ENCODE assay signal across 34 mouse cellular contexts in genomic region chr5:145123396-145123795, GRCm38 (mm10). TPM values are rescaled to one million over a fixed set of nuclear protein-coding genes. Genes with fewer than 3 reads are reported as not detected.
"Had no signal": no experiment of that assay in that cellular context is flagged by ENCODE, and none has a peak within 500 bp of the region (broad histone marks: within the 10 kb centered on the region; RNA-seq: fewer than 3 reads in every experiment).

No protein-coding gene starts in this region.

- H3K4me1 ChIP-seq: liver, embryonic 15.5 days; lung, embryonic 15.5 days; midbrain, embryonic 10.5 days; midbrain, embryonic 12.5 days; midbrain, embryonic 13.5 days; midbrain, embryonic 15.5 days; neural tube, embryonic 12.5 days; neural tube, embryonic 13.5 days had no signal

- ATAC-seq: liver, embryonic 12.5 days; liver, postnatal 0 days; lung, postnatal 0 days; midbrain, embryonic 13.5 days; midbrain, embryonic 15.5 days had no signal

- H3K4me3 ChIP-seq: limb, embryonic 10.5 days; limb, embryonic 12.5 days; limb, embryonic 13.5 days; limb, embryonic 15.5 days; liver, embryonic 12.5 days; liver, embryonic 13.5 days; liver, embryonic 15.5 days; lung, embryonic 15.5 days; megakaryocyte, embryonic 14.5 days; midbrain, embryonic 10.5 days; midbrain, embryonic 12.5 days; midbrain, embryonic 13.5 days; midbrain, embryonic 15.5 days; neural tube, embryonic 12.5 days; neural tube, embryonic 13.5 days had no signal

- H3K27ac ChIP-seq: limb, embryonic 10.5 days; limb, embryonic 12.5 days; limb, embryonic 13.5 days; limb, embryonic 15.5 days; liver, embryonic 12.5 days; liver, embryonic 13.5 days; liver, embryonic 14.5 days; liver, embryonic 15.5 days; lung, embryonic 15.5 days; macrophage; midbrain, embryonic 10.5 days; midbrain, embryonic 12.5 days; midbrain, embryonic 13.5 days; midbrain, embryonic 15.5 days; neural tube, embryonic 12.5 days; neural tube, embryonic 13.5 days had no signal

- DNase-seq: left cerebral cortex, postnatal 4 days; liver; liver, embryonic 13.5 days; liver, postnatal 0 days; lung, adult 18-20 months; lung, adult 2 months; lung, embryonic 14.5 days; lung, postnatal 10 days; lung, postnatal 14 days; lung, postnatal 36 days; midbrain, embryonic 14.5 days had no signal

- H3K9me3 ChIP-seq: limb, embryonic 10.5 days; limb, embryonic 12.5 days; limb, embryonic 15.5 days; liver, embryonic 15.5 days; midbrain, embryonic 12.5 days; midbrain, embryonic 13.5 days; midbrain, embryonic 15.5 days; neural tube, embryonic 12.5 days; neural tube, embryonic 13.5 days had no signal

- H3K4me2 ChIP-seq: limb, embryonic 12.5 days; limb, embryonic 13.5 days; limb, embryonic 15.5 days; liver, embryonic 11.5 days; liver, embryonic 12.5 days; liver, embryonic 13.5 days; liver, embryonic 15.5 days; lung, embryonic 14.5 days; lung, embryonic 15.5 days; midbrain, embryonic 12.5 days; midbrain, embryonic 13.5 days; midbrain, embryonic 15.5 days; neural tube, embryonic 12.5 days; neural tube, embryonic 13.5 days had no signal

- H3K9ac ChIP-seq: limb, embryonic 13.5 days; limb, embryonic 15.5 days; liver, embryonic 12.5 days; liver, embryonic 13.5 days; liver, embryonic 14.5 days; liver, embryonic 15.5 days; liver, postnatal 0 days; lung, embryonic 14.5 days; lung, embryonic 15.5 days; midbrain, embryonic 12.5 days; midbrain, embryonic 13.5 days; midbrain, embryonic 15.5 days; neural tube, embryonic 12.5 days; neural tube, embryonic 13.5 days had no signal

- H3K27me3 ChIP-seq: limb, embryonic 12.5 days; limb, embryonic 13.5 days; limb, embryonic 15.5 days; liver, embryonic 12.5 days; liver, embryonic 13.5 days; liver, embryonic 15.5 days; lung, embryonic 15.5 days; megakaryocyte, embryonic 14.5 days; midbrain, embryonic 12.5 days; midbrain, embryonic 13.5 days; midbrain, embryonic 15.5 days; neural tube, embryonic 12.5 days; neural tube, embryonic 13.5 days had no signal

RNA-seq across cellular contexts. Expression of gene Kpna7, which starts 39.6 kb away (rescaled TPM):
- polyA plus RNA-seq: limb, embryonic 10.5 days; limb, embryonic 13.5 days; limb, embryonic 14.5 days; limb, embryonic 15.5 days; liver, adult 2 months; liver, postnatal 0 days; lung, adult 2 months; lung, embryonic 14.5 days; lung, embryonic 15.5 days; lung, embryonic 16.5 days; lung, postnatal 0 days; macrophage; midbrain, embryonic 10.5 days; midbrain, embryonic 12.5 days; midbrain, embryonic 13.5 days; midbrain, embryonic 14.5 days; midbrain, embryonic 15.5 days; midbrain, postnatal 0 days; neural tube, embryonic 11.5 days; neural tube, embryonic 12.5 days; neural tube, embryonic 13.5 days had no signal
